Mouse (Mus musculus): ENCODE measurements around the gene Myo18b.

DNA sequence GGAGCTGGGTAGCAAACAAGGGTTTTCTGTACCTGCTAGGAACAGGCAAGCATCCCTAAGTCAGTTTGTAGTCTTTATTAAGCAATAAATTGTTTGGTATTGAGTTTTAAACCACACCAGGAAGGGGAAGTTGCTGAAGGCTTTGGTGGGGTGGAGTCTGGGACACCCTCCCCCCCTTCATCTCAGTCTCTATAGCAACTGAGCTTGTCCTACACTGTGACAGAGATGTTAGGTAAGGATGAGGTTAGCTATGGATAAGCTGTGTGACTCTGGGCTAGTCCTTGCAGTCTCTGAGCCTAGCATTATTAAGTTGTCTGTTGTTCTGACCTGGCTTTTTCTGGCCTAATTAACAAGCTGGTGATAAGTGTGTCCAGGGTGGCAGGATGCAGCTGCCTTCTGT lies 254.4 kb downstream of the Myo18b start:
- TF ChIP-seq CTCF (IDR thresholded peaks at IDR 0.05; ENCODE audit: borderline replicate concordance, insufficient read depth, low read depth, low read length) (no peak), POLR2A (IDR thresholded peaks at IDR 0.05; ENCODE audit: borderline replicate concordance, insufficient read depth, low read length) (no peak)
